Mouse (Mus musculus) bone marrow macrophage, adult 2 months (primary cell): Measurements from ENCODE around the gene Kif22.
A peak's percentile ranks its signal among the peaks of the same experiment; 100 is the strongest.

Experiments used
- CTCF ChIP-seq: IDR thresholded peaks from 2 replicates; pipeline ENCODE4 v1.5.1; 2012; ENCODE audit warnings: low read depth, mild to moderate bottlenecking, low read length, moderate library complexity
- POLR2A ChIP-seq: IDR thresholded peaks from 2 replicates; pipeline ENCODE4 v1.6.1; 2012; ENCODE audit warnings: mild to moderate bottlenecking, low read depth, low read length, borderline replicate concordance

- TF ChIP-seq CTCF (no peak), POLR2A (peak; percentile 22; the same call in 1 of the 2 replicates)
Measured at GRCm38 (mm10) chr7:127024755-127025555, 17.3 kb downstream of the Kif22 start.
